Mouse (Mus musculus) right cerebral cortex, postnatal 14 days (tissue): ENCODE measurements at regions not wholly inside any gene's neighbourhood (a gene's known extent, or its start where the extent isn't known, plus 50 kb on each side); places are given as distances from the start of the nearest gene placed in this dataset.

Experiments
- DNase-seq: peaks from one replicate; pipeline ENCODE4 v3.0.0; 2022

GRCm38 (mm10) chr12:95937705-95938104 is 245.7 kb downstream of the Flrt2 start:
- no peak for DNase-seq

GRCm38 (mm10) chr12:95940465-95941012 is 248.5 kb downstream of the Flrt2 start:
- no peak for DNase-seq

GRCm38 (mm10) chr12:95959786-95960504 is 267.9 kb downstream of the Flrt2 start:
- DNase-seq, result no peak

GRCm38 (mm10) chr12:95960505-95960871 is 268.5 kb downstream of the Flrt2 start:
- DNase-seq, result no peak

- DNase-seq, result no peak
Measured at GRCm38 (mm10) chr12:95962817-95963216, 270.8 kb downstream of the Flrt2 start.

GRCm38 (mm10) chr12:95988669-95989288 is 296.8 kb downstream of the Flrt2 start:
- DNase-seq, result no peak

GRCm38 (mm10) chr12:95994963-95995362 is 302.9 kb downstream of the Flrt2 start:
- DNase-seq, result no peak

- DNase-seq, result no peak
Measured at GRCm38 (mm10) chr12:96030180-96030579, 338.2 kb downstream of the Flrt2 start.

- DNase-seq, result no peak
Measured at GRCm38 (mm10) chr12:96075365-96075764, 383.3 kb downstream of the Flrt2 start.

GRCm38 (mm10) chr12:96090995-96091394 is 399.0 kb downstream of the Flrt2 start:
- no peak for DNase-seq

- DNase-seq, result no peak
Measured at GRCm38 (mm10) chr12:96106254-96106653, 414.2 kb downstream of the Flrt2 start.

GRCm38 (mm10) chr12:96114727-96115379 is 422.8 kb downstream of the Flrt2 start:
- no peak for DNase-seq

GRCm38 (mm10) chr12:96117553-96117952 is 425.5 kb downstream of the Flrt2 start:
- no peak for DNase-seq

GRCm38 (mm10) chr12:96124156-96124931 is 432.3 kb downstream of the Flrt2 start:
- DNase-seq, result no peak

- no peak for DNase-seq
Measured at GRCm38 (mm10) chr12:96129870-96130454, 437.9 kb downstream of the Flrt2 start.

GRCm38 (mm10) chr12:96130796-96131512 is 438.9 kb downstream of the Flrt2 start:
- no peak for DNase-seq

GRCm38 (mm10) chr12:96134136-96134535 is 442.1 kb downstream of the Flrt2 start:
- DNase-seq, result no peak

- no peak for DNase-seq
Measured at GRCm38 (mm10) chr12:96141748-96142147, 449.7 kb downstream of the Flrt2 start.

- no peak for DNase-seq
Measured at GRCm38 (mm10) chr12:96154095-96154494, 462.1 kb downstream of the Flrt2 start.

GRCm38 (mm10) chr12:96167551-96167950 is 475.5 kb downstream of the Flrt2 start:
- DNase-seq, result no peak

- DNase-seq, result no peak
Measured at GRCm38 (mm10) chr12:96198928-96199327, 506.9 kb downstream of the Flrt2 start.

- DNase-seq, result no peak
Measured at GRCm38 (mm10) chr12:96201855-96202254, 509.8 kb downstream of the Flrt2 start.
